Mouse (Mus musculus): Measurements from ENCODE around the gene Zfp235.

- TF ChIP-seq POLR2A (IDR thresholded peaks at IDR 0.05; ENCODE audit: extremely low read depth, insufficient read depth, low read length) = no peak
- TF ChIP-seq CTCF (IDR thresholded peaks at IDR 0.05; ENCODE audit: low read depth, low read length) = no peak
These were observed 28.7 kb upstream of the Zfp235 start for GRCm38 (mm10) chr7:24105144-24105703.

Measured in liver, adult 2 months (tissue).